Mouse (Mus musculus) left cerebral cortex, postnatal 14 days (tissue): ENCODE measurements around the gene Ly6g6c. TPM values are rescaled to one million over a fixed set of nuclear protein-coding genes. Genes with fewer than 3 reads are reported as not detected.
A peak's percentile ranks its signal among the peaks of the same experiment; 100 is the strongest.
"Not testable (repeated sequence)": the region's sequence is repeated elsewhere in the genome, so short reads cannot be mapped to it uniquely, and the experiment has no call there.

Source experiments
- DNase-seq, 2 experiments: peaks; one replicate each; pipeline ENCODE4 v3.0.0; 2021 to 2022; ENCODE audit warnings: low spot score in 2 of 2, mixed read lengths in 1 of 2
- intact Hi-C: fragments of 180-260 bp; cut with DNase I; formaldehyde crosslinking; loops from one replicate; pipeline ENCODE4 v1.15.1; 2025
- total RNA-seq, 2 experiments: library from RNA; stranded (reverse); gene quantifications; 2 replicates each; pipeline ENCODE4 v1.2.3; 2021

Gene Ly6g6c
- total RNA-seq, 2 experiments from 2014 or later: not detected

DNA sequence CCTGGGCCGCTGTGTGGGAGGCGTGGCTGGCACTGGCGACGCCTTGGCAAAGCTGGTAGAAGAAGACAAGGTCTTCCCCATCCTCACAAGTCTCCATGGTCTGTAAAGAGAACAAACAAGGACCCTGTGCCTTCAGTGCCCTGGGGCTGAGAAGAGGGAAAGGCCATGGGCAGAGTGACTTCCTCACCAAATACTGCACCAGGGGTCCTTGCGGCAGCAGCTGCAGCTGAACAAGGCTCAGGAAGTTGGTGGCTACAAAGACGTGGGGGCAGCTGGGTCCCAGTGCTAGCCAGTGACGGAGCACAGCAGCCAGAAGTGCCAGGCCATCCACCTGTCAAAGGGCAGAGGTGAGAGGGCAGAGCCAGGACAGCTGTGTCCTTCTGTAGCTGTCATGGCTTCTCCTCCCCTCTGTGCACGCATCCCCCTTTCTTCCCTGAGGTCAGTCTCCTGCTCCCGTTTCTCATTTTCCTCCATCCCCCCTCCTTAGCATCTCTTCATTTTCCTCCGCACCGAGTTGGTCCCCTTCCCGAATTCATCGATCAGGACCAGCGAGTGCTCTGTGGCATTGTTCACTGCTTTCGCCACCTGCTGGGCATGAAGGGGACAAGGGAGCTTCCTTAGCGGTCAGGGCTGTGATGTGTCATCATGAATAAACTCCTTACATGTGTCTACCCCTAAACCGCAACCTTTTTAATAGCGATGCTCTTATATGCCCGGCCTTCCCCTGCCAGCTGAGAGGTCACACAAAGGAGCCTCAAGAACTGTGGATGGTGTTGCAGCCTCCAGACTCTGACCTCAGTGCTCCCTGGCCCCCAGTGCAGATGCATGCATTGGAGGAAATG lies 35.3 kb upstream of the Ly6g6c start:
- intact Hi-C loops: no loop called here
- no peak for DNase-seq

DNA sequence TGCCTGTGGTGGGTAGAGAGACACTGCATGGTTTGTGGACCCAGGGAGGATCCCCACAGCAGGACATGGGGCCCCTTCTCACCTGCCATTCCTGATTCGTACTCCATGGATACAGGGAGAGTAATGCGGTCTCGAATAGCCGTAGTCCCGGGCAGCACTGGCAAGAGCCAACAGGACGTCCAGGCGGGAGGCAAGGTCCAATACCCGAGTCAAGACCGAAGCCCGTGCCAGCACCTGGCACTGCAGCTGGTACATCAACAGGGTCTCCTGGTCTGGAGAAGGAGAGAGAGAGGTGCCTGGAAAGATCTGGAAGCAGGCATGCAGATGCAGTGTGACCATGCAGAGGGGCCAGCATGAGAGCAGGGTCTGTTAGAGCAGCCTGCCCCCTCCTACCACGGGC lies 33.9 kb upstream of the Ly6g6c start:
- intact Hi-C loops: no loop called here

DNA sequence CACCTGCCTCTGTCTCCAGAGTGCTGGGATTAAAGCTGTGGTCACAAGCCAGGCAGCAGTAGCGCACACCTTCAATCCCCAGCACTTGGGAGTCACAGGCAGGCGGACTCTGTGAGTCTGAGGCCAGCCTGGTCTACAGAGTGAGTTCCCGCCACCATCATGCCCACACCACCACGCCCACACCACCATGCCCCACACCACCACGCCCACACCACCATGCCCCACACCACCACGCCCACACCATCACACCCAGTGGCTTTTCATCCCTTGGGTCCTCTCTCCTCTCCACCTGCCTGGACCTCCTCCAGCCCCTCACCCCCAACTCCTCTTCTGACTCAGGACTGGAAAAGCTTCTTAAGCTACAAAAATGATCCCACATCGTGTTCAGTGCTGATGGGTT lies 33.3 kb upstream of the Ly6g6c start:
- DNase-seq: no peak
- intact Hi-C loops: no loop called here

More for the DNA sequence above, 33.9 kb upstream of the Ly6g6c start:
- no peak for DNase-seq

DNA sequence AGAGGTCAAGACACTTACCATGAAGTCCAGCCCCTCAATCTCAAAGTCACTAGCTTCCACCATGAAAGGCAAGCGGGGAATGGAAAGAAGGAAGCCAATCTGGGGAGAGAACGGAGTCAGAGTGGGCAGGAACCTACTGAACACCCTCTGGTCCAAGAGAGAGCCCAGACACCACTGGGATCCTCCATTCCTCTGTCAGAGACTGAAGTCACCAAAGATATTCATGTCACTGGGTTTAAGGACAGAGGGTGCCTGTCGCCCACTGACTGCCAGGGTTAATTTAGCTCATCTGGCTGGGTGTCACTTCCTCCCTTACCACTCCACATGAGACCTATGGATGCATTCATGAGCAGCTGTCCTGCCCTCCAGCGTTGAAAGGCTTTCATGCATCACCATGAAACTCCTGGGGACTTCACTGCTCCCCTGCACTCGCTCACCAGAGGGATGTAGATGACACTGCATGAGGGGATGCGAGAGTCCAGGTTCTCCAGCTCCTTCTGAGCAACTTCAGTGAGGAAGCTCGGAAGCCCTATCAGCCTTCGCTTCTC lies 32.8 kb upstream of the Ly6g6c start:
- intact Hi-C loops: no loop called here
- DNase-seq: no peak

DNA sequence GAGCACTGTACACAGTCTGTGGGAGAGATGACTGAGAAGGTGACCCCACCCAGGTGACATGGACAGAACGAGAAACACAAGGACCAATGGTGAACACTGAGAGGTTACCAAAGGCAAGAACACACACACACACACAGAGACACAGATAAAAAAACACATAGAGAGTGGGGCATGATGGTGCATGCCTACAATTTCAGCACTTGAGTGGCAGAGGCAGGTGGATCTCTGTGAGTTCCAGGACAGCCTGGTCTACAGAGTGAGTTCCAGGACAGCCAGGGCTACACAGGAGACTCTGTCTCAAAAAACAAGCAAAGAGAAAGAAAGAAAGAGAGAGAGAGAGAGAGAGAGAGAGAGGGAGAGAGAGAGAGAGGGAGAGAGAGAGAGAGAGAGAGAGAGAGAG lies 31.5 kb upstream of the Ly6g6c start:
- intact Hi-C loops, DNase-seq: not testable (repeated sequence)

DNA sequence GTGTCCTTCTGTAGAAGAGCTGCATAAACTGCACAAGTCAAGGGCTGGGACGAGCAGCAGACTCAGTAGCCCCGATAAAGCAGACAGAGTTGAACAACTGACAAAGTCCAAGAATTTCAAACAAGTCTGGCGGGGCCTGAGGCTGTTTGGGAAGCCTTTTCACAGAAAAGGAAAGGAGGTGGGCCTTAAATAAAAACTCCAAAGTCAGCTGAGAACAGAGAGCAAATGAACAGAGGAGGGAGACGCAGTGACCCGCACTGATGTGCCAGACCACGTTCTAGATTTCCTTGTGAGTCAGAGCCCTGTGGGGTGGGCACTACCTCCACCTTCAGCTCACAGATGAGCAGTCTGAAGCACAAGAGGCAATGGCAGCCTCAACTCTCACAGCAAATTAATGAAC lies 30.3 kb upstream of the Ly6g6c start:
- no peak for DNase-seq
- intact Hi-C loops: no loop called here

DNA sequence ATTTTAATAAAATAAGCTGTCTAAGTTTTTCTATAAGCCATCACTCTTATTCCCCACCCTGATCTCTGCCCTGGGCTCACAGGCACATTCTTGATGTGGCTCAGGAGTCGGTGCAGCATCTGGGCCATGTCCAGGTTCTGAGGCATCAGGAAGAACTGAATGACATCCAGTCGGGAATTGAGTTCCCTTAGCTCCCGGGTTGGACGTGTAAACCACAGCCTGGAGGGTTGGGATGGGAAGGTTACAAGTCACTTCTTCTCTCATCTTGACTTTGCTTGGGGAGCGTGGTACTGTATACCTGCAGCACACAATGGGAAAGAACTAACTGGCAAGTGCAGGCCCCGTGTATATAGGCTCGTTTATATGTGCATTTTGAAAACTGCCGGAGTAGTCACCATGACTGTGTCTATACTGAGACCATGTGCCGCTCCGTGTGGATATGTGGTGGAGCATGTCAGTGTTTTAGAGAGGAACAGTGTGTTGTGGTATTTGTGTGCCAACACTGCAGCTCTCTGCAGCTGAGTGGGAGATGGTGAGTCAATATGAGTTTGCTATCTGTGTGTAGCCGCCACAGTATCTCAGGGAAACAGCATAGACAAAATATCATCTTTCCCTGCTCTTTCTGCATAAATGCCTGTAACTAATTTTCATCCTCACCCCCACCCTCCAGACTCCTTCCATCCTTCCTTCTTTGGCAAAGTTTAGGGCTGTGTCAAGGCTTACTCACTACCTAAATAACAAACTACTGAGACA lies 25.9 kb upstream of the Ly6g6c start:
- peak in 1 of 2 experiments; percentile 60 for DNase-seq
- intact Hi-C loops: no loop called here

DNA sequence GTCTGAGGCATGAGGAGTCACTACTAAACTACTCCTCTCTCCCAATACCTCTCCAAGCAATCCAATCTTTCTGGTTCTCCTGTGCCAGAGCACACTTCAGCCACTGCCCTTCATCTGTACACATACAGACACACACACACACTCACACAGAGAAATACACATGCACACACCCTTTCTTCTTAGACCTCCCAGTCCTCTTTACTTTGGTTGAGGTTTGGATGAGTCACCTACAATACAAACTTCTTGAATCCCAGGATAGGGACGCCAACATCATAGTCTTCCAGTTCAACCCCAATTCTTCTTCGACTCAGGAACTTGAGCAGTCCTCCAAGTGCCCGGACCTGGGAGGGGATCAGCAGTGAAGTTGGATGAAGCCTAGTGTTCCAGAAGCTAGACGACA lies 21.4 kb upstream of the Ly6g6c start:
- intact Hi-C loops: no loop called here
- no peak for DNase-seq

DNA sequence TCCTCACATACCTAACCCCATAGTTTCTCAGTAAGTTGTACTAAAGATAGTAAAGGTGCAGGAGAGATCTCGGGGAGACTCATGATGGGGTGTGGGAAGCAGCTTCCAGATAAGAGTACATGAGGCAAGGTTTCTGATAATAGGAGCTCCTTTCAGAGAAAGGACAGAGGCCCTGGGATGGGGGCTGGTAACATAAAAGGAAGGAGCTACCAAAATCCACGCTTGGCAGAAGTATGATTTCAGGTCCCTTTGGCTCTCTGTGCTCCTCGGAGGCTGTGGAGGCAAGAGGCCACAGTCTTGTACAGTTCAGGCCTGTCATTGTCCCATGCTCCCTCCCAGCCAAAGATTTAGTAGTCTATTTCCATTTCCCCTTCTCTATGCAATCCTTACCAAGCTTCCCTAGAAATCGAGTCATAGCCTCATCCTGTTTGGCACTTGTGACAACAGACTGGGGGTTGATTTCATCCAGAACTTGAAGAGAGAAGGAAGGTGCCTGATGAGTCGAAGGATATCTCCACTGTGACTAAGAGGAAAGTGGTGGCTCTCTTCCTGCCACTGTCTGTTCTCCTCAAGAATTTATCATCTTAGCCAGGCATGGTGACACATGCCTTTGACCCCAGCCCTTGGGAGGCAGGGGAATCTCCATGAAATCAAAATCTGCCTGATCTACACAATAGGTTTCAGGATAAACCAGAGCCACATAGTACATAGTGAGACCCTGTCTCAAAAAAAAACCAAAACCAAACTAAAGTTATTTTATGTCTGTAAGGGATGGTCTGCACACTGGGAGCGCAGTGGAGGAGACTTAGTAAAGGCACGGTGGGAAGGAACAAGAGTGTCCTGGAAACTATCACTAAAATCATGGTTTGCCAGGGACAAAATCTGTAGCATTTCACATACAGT lies 20.0 kb upstream of the Ly6g6c start:
- intact Hi-C loops: no loop called here
- no peak for DNase-seq

DNA sequence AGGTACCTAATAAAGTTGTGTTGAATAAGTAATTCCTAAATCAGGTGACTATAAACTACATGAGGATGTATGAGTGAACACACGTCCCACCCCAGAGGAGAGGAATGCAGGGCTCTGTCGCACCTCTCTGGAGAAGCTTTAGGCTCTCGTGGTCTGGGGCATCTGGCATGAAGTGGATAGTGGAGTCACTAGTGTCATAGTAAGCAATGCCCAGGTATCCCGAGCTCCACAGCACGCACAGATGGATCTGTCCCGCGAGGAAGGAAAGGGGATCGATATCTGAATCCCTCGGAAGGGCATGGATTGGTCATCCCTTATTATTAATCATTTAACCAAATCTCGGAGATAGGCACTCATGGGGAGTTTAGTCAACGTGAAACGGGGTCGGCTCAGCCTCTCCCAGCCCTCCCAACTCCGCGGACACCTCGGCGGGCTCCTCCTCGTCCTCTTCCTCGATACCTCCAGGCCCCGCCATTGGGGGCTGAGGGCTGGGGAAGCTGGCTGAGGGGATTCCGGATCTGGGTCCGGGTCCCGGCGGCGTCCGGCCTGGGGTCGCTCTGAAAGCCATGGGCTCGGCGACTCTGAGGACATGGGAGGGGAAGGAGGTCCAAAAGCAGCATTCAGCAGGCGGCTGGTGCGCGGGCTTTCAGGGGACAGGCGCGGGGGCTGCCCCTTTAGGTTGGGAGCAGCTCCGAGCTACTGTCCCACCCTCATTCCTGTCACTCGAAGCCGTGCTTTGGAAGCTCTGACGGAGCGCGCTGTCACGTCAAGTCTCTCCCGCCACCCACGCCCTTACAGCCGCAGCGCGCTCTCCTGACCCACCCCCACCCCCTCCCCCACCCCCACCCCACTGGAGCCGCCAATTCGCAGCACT lies 19.1 kb upstream of the Ly6g6c start:
- intact Hi-C loops: no loop called here
- DNase-seq: no peak

DNA sequence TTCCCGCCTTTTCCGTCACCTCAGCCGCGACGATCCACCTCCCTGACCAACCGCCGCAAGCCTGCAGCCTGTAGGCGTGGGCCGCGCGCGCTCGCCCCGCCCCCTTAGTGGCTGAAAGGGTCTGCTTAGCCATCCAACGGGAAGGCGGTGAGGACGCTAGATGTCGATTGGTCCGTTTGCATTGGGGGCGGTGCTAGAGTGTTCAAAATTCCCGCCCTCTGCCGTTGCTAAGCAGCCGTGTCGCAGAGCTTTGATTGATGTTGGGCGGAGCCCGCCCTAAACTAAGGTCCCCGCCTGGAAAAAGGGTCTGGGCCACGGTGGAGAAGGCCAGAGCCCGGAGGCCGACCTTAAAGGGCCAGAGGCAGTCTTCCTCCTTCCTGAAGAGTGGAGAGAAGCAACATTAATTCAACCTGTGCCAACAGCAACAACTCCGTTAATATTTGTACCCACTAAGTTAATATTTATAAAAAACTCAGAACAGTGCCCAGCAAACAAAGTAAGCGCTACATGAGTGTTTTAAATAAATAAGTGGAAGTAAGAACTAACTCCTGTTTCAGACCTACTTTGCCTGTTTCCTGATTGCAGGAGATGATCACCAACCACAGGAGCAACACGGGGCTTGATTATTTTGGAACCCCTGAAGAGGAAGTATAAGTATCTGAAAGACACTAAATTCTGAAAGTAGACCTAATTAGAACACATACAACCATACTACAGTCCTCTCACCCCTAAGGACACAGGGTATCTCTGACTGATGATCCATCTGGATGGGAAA lies 18.3 kb upstream of the Ly6g6c start, which contains the start of gene Msh5:
TSS of gene Msh5 (minus strand) at position 65 of the 775 bp plus-strand sequence.
- peak; percentile 94 to 97 for DNase-seq
- intact Hi-C loops: no loop called here

DNA sequence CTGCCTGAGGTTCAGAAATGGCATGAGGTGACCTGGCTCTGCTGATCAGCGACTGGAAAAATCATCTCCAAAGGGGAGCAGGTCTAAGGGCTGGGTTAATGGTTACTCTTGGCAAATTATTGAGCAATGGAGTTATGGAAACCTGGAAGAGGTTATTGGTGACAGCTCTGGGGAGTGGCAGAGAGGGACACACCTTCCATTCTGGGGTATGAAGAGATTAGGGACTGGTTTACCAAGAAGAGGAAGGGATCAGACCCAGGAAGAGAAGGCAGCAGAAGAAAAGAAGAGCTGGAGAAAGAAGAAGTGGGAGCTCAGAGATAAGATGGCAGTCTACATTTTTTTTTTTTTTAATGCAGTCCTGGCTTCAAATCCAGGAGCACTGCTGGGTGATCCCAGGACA lies 17.5 kb upstream of the Ly6g6c start:
- intact Hi-C loops: no loop called here
- DNase-seq: no peak

DNA sequence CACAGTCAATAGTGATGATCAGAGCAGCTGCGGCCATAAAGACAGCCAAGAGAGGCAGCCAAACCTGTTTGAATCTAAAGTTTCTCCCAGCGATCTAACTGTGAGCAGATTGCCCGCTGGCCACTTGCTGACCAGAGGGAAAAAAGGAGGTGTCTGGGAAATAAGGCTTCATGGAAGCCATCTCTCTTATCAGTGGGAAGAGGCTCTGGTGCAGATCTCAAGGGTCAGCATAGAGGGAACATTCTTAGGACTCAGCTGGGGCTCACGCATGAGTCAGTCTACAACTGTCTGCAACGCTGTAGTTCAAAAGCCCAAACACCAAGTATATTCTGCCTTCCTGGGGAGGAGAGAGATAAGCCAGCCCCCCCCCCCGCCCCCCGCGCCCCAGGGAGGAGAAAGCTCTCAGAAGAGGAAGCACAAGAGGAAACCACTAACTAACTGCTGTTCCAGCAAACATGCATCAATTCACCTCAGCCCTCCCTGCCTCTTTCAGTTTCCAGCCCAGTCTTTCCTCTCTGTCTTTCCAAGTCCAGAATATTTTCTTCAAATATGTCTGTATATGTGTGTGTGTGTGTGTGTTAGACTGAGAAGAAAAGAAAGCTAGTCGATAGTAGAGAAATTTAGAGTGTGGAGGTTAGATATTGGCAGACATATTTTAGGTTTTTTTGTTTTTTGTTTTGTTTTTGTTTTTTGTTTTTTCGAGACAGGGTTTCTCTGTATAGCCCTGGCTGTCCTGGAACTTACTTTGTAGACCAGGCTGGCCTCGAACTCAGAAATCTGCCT lies 16.8 kb upstream of the Ly6g6c start:
- DNase-seq: no peak
- intact Hi-C loops: no loop called here

DNA sequence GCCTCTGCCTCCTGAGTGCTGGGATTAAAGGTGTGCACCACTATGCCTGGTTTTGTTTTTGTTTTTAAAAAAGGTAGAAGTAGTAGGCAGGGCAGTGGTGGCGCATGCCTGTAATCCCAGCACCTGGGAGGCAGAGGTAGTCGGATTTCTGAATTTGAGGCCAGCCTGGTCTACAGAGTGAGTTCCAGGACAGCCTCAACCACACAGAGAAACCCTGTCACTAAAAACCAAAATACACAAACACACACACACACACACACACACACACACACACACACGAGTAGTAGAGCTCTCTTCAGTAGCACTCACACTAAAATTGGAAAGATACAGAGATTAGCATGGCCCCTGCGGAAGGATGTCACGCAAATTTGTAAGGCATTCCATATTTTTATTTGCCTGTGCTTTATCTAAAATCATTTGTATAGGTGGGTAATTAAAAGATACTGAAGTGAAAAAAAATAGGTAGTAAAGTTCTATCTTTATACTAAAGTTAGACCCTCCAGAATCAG lies 16.2 kb upstream of the Ly6g6c start:
- intact Hi-C loops: no loop called here
- DNase-seq: no peak

DNA sequence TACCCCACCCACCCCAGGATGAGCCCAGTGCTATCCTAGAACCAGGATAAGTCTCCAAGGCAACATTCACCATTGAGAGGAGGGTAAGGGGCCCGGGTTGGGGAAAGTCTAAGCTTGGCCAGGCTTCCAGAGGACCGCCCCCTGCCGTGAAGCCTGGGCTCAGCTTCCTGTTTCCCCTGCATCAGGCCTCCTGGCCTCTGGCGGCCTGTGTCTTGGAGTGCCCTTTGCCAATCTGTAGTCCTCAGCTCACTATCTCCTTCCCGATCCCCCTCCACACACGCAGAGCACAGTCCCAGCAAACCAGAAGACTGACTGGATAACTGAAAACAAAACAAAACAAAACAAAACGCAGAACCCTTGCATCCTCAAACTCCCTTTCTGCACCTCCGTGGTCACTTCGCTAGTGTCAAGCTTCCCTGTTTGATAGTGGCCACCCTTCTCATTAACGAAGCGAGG lies 15.6 kb upstream of the Ly6g6c start, which contains the start of gene Clic1:
TSS of gene Clic1 (plus strand) at position 406 of the 456 bp plus-strand sequence.
- intact Hi-C loops: no loop called here

DNA sequence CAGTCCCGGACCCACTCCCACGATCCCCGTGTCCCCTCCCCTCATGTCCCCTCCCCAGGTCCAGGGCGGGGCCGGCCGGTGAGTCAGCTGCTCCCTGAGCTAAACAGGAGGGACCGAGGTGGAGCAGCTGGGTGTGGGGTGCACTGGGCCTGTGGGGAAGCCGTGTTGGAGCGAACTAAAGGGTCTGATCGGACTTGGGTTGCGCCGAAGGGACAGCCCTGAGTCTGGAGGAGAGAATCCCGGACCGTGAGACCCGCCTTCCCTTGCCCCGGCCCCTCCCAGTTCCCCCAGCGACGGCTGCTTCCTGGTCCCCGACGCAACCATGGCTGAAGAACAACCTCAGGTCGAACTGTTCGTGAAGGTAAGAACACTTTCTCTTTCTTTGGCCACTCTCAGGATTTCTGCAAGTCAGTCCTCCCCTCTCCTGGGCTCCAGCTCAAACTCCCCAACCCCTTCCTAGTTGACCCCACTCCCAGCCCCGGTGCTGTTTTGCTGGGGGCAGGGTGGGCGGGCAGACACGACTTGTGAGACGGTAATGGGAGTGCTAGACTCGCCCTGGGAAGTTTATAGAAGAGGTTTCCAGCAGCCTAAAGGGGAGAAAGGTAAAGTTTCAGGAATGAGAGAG lies 14.9 kb upstream of the Ly6g6c start:
- intact Hi-C loops: no loop called here
- no peak for DNase-seq

More for the DNA sequence above, 15.6 kb upstream of the Ly6g6c start, which contains the start of gene Clic1:
- DNase-seq: no peak
